Mouse (Mus musculus) G1E (cell line): ENCODE data around the gene Gm10203.

ENCODE experiments used
- CTCF ChIP-seq: IDR thresholded peaks from 2 replicates; pipeline ENCODE4 v1.5.1; 2012; ENCODE audit warnings: low read depth, low read length, inconsistent platforms, mixed read lengths
- GATA1 ChIP-seq: IDR thresholded peaks from 2 replicates; pipeline ENCODE4 v1.6.1; 2012; ENCODE audit warnings: borderline replicate concordance, low read length, inconsistent platforms, mixed read lengths
- TAL1 ChIP-seq: conservative IDR thresholded peaks from 2 replicates; pipeline ENCODE4 v1.6.1; 2012; ENCODE audit warnings: low read depth, low read length, inconsistent platforms, mixed read lengths

GRCm38 (mm10) chr6:149137936-149138335 lies 8.0 kb downstream of the Gm10203 start:
- no peak for TF ChIP-seq TAL1
- no peak for TF ChIP-seq CTCF
- no peak for TF ChIP-seq GATA1
